Mouse (Mus musculus) embryonic fibroblast, embryonic 13.5 days (primary cell): Measurements from ENCODE around the gene Capzb. TPM values are rescaled to one million over a fixed set of nuclear protein-coding genes. Genes with fewer than 3 reads are reported as not detected.

Experiments used
- H3K27ac ChIP-seq: 2 replicates; pipeline ENCODE4 v1.5.1; 2012; ENCODE audit warnings: low read length, control low read depth, inconsistent platforms; ENCODE audit not compliant: insufficient read depth
- H3K4me1 ChIP-seq: 2 replicates; pipeline ENCODE4 v1.6.1; 2011; ENCODE audit warnings: low read length; ENCODE audit not compliant: control insufficient read depth, insufficient read depth
- H3K4me3 ChIP-seq: 2 replicates; pipeline ENCODE4 v1.5.1; 2011; ENCODE audit warnings: mild to moderate bottlenecking, control low read depth, low read length; ENCODE audit not compliant: insufficient read depth
- CTCF ChIP-seq: IDR thresholded peaks from 2 replicates; pipeline ENCODE4 v1.5.1; 2011; ENCODE audit warnings: mild to moderate bottlenecking, control low read depth, low read length, moderate library complexity, borderline replicate concordance; ENCODE audit not compliant: insufficient read depth
- POLR2A ChIP-seq: IDR thresholded peaks from 2 replicates; pipeline ENCODE4 v1.6.1; 2011; ENCODE audit warnings: low read depth, mild to moderate bottlenecking, control low read depth, low read length, moderate library complexity
- polyA plus RNA-seq: library from polyadenylated mRNA; stranded (reverse); fragments of >200 nt; gene quantifications from 2 replicates; pipeline ENCODE4 v1.2.4, GENCODE M21; 2011; ENCODE audit warnings: low read depth; ENCODE audit not compliant: missing spikeins, insufficient read length

Gene Capzb
- polyA plus RNA-seq, 1 experiment = 355 TPM

GRCm38 (mm10) chr4:139235556-139235955 is 42.9 kb downstream of the Capzb start:
- Histone ChIP-seq H3K4me3 (no peak overlapping the region), H3K27ac (peak overlapping the region; percentile 58; the same call in 1 of the 2 replicates), H3K4me1 (peaks cover 41% of the 10 kb centered on the region)
- TF ChIP-seq CTCF = no peak
- TF ChIP-seq POLR2A = no peak

- Histone ChIP-seq H3K27ac (no peak overlapping the region), H3K4me1 (peaks cover 22% of the 10 kb centered on the region), H3K4me3 (no peak overlapping the region)
- no peak for TF ChIP-seq CTCF
- no peak for TF ChIP-seq POLR2A
Observed at GRCm38 (mm10) chr4:139238612-139239011, 45.9 kb downstream of the Capzb start.

- Histone ChIP-seq H3K4me3 (no peak overlapping the region), H3K27ac (no peak overlapping the region), H3K4me1 (peaks cover 21% of the 10 kb centered on the region)
- no peak for TF ChIP-seq CTCF
- TF ChIP-seq POLR2A = no peak
Observed at GRCm38 (mm10) chr4:139240334-139240733, 47.6 kb downstream of the Capzb start.

GRCm38 (mm10) chr4:139241678-139242606 is 49.2 kb downstream of the Capzb start:
- TF ChIP-seq POLR2A (no peak), CTCF (no peak)
- Histone ChIP-seq H3K4me1 (peaks cover 26% of the 10 kb centered on the region), H3K27ac (no peak overlapping the region), H3K4me3 (no peak overlapping the region)

GRCm38 (mm10) chr4:139242607-139242955 is 49.9 kb downstream of the Capzb start:
- no peak overlapping the region for H3K4me3 ChIP-seq
- no peak overlapping the region for H3K27ac ChIP-seq

GRCm38 (mm10) chr4:139244176-139244575 is 51.5 kb downstream of the Capzb start:
- no peak for TF ChIP-seq CTCF
- no peak for TF ChIP-seq POLR2A
- Histone ChIP-seq H3K4me3 (no peak overlapping the region), H3K4me1 (peaks cover 33% of the 10 kb centered on the region), H3K27ac (no peak overlapping the region)

More at GRCm38 (mm10) chr4:139242607-139242955, 49.9 kb downstream of the Capzb start:
- H3K4me1 ChIP-seq = peaks cover 31% of the 10 kb centered on the region
- no peak for TF ChIP-seq CTCF
- TF ChIP-seq POLR2A = no peak

GRCm38 (mm10) chr4:139244766-139245165 is 52.1 kb downstream of the Capzb start:
- Histone ChIP-seq H3K4me3 (no peak overlapping the region), H3K4me1 (peaks cover 37% of the 10 kb centered on the region), H3K27ac (no peak overlapping the region)
- TF ChIP-seq CTCF (no peak), POLR2A (no peak)

GRCm38 (mm10) chr4:139245534-139245933 is 52.8 kb downstream of the Capzb start:
- Histone ChIP-seq H3K4me1 (peaks cover 39% of the 10 kb centered on the region), H3K4me3 (no peak overlapping the region), H3K27ac (no peak overlapping the region)
- TF ChIP-seq POLR2A (no peak), CTCF (no peak)

GRCm38 (mm10) chr4:139246130-139246877 is 53.6 kb downstream of the Capzb start:
- Histone ChIP-seq H3K4me3 (no peak overlapping the region), H3K27ac (no peak overlapping the region), H3K4me1 (peaks cover 41% of the 10 kb centered on the region)
- TF ChIP-seq POLR2A (no peak), CTCF (no peak)

GRCm38 (mm10) chr4:139247966-139248365 is 55.3 kb downstream of the Capzb start:
- TF ChIP-seq POLR2A = no peak
- no peak for TF ChIP-seq CTCF
- Histone ChIP-seq H3K4me1 (peaks cover 45% of the 10 kb centered on the region), H3K27ac (peak overlapping the region; percentile 3; the same call in 1 of the 2 replicates), H3K4me3 (no peak overlapping the region)
